Mouse (Mus musculus) forebrain, embryonic 16.5 days (tissue): Measurements from ENCODE around the gene Minpp1. TPM values are rescaled to one million over a fixed set of nuclear protein-coding genes. Genes with fewer than 3 reads are reported as not detected.
"Not testable (repeated sequence)": the region's sequence is repeated elsewhere in the genome, so short reads cannot be mapped to it uniquely, and the experiment has no call there.

ENCODE experiments used
- ATAC-seq: fragments of 200-750 bp; cut with Nextera tagmentation; 2 replicates; pipeline ENCODE4 v1.8.0; 2017; ENCODE audit warnings: mild to moderate bottlenecking, moderate library complexity
- H3K27ac ChIP-seq: fragments of 300-500 bp; sonication (generic); 2 replicates; pipeline ENCODE4 v1.5.1; 2014; ENCODE audit warnings: low read length, control low read depth
- H3K27me3 ChIP-seq: fragments of 300-500 bp; sonication (generic); replicated peaks from 2 replicates; pipeline ENCODE4 v1.6.1; 2014; ENCODE audit warnings: low read length; ENCODE audit not compliant: control insufficient read depth, insufficient read depth
- H3K36me3 ChIP-seq: fragments of 300-500 bp; sonication (generic); 2 replicates; pipeline ENCODE4 v1.6.1; 2014; ENCODE audit not compliant: control insufficient read depth, insufficient read depth
- H3K4me1 ChIP-seq: fragments of 300-500 bp; sonication (generic); replicated peaks from 2 replicates; pipeline ENCODE4 v1.6.1; 2014; ENCODE audit warnings: low read length; ENCODE audit not compliant: control insufficient read depth, insufficient read depth
- H3K4me2 ChIP-seq: fragments of 300-500 bp; sonication (generic); 2 replicates; pipeline ENCODE4 v1.6.1; 2014; ENCODE audit warnings: mild to moderate bottlenecking, low read length, control low read depth
- H3K4me3 ChIP-seq: fragments of 300-500 bp; sonication (generic); replicated peaks from 2 replicates; pipeline ENCODE4 v1.5.1; 2014; ENCODE audit warnings: mild to moderate bottlenecking, low read length, control low read depth
- H3K9ac ChIP-seq: fragments of 300-500 bp; sonication (generic); replicated peaks from 2 replicates; pipeline ENCODE4 v1.6.1; 2014; ENCODE audit warnings: low read depth, low read length, control low read depth
- H3K9me3 ChIP-seq: fragments of 300-500 bp; sonication (generic); 2 replicates; pipeline ENCODE4 v1.6.1; 2016; ENCODE audit warnings: low read length; ENCODE audit not compliant: control insufficient read depth
- WGBS: fragments of 180-500 bp; shearing (Covaris S2); extraction: QIAGEN DNeasy Blood & Tissue Kit; methylation state at CpG from one replicate; pipeline ENCODE4 v1.1.7; 2014; 5-methylcytosine and 5-hydroxymethylcytosine counted together
- polyA plus RNA-seq: library from polyadenylated mRNA; unstranded; fragments of >200 nt; fragmentation: Nextera tagmentation; extraction: Ambion mirVana; gene quantifications from 2 replicates; pipeline ENCODE4 v1.2.1, GENCODE M21; 2015

The Minpp1 gene
- polyA plus RNA-seq, 1 experiment from 2014 or later = 49.5 TPM

DNA sequence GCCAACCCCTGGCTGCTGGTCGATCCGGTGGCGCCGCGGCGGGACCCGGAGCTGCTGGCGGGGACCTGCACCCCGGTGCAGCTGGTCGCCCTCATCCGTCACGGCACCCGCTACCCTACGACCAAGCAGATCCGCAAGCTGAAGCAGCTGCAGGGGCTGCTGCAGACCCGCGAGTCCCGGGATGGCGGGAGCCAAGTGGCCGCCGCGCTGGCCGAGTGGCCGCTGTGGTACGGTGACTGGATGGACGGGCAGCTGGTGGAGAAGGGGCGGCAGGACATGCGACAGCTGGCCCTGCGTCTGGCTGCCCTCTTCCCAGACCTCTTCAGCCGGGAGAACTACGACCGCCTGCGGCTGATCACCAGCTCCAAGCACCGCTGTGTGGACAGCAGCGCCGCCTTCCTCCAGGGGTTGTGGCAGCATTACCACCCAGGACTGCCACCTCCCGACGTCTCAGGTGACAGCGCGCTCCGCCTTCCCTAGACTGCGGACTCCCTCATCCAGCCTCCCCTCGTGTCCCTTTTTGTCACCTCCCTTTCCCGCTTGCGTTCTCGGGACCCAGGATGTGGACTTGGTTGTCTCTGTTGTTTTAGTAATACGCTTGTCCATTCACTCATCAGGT is 646 bp downstream of the Minpp1 start:
- not testable (repeated sequence) for H3K36me3 ChIP-seq, H3K27me3 ChIP-seq, H3K9me3 ChIP-seq
- Histone ChIP-seq H3K9ac (peak overlapping the region; percentile 86), H3K4me2 (peak overlapping the region; percentile 93), H3K4me3 (peak overlapping the region; percentile 91), H3K27ac (peak overlapping the region; percentile 81), H3K4me1 (peaks cover 27% of the 10 kb centered on the region)
- peak; percentile 75 for ATAC-seq
- WGBS = under 1% methylated on average over 47 of the region's 47 CpGs

- Histone ChIP-seq H3K9me3 (no peaks in the 10 kb centered on the region), H3K9ac (no peak overlapping the region), H3K4me3 (no peak overlapping the region), H3K27me3 (no peaks in the 10 kb centered on the region), H3K4me1 (peaks cover 27% of the 10 kb centered on the region), H3K27ac (no peak overlapping the region), H3K36me3 (peaks cover 2% of the 10 kb centered on the region; the same call in 1 of the 2 replicates), H3K4me2 (peak overlapping the region; percentile 93)
- WGBS = 85% methylated on average over 8 of the region's 8 CpGs
- no peak for ATAC-seq
Measured at GRCm38 (mm10) chr19:32487595-32488255, 2.2 kb downstream of the Minpp1 start.

GRCm38 (mm10) chr19:32489166-32489895 is 3.8 kb downstream of the Minpp1 start:
- ATAC-seq = no peak
- no peaks in the 10 kb centered on the region for H3K9me3 ChIP-seq
- H3K4me2 ChIP-seq = no peak overlapping the region
- no peak overlapping the region for H3K27ac ChIP-seq
- H3K4me1 ChIP-seq = peaks cover 27% of the 10 kb centered on the region
- peaks cover 2% of the 10 kb centered on the region; the same call in 1 of the 2 replicates for H3K36me3 ChIP-seq
- H3K27me3 ChIP-seq = no peaks in the 10 kb centered on the region
- 84% methylated on average over 12 of the region's 12 CpGs for WGBS
- H3K4me3 ChIP-seq = no peak overlapping the region
- H3K9ac ChIP-seq = no peak overlapping the region

DNA sequence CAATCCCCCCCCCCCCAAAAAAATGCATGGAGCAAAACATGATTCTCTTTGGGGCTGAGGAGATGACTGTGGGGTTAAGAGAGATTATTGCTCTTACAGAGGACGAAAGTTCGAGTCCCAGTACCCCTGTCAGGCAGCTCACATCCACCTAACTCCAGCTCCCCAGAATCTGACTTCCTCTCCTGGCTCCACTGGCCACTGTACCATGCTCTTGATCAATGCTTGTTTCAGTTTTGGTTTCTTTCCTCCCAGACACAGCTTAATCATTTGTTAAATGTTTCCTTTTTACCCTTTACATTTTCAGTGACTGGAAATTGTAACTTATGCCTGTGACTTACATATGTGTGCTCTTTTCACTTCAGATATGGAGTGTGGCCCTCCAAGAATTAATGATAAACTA is 5.4 kb downstream of the Minpp1 start:
- Histone ChIP-seq H3K4me1 (peaks cover 20% of the 10 kb centered on the region), H3K27ac (no peak overlapping the region), H3K9ac (no peak overlapping the region), H3K9me3 (no peaks in the 10 kb centered on the region), H3K4me3 (no peak overlapping the region), H3K27me3 (no peaks in the 10 kb centered on the region), H3K36me3 (peaks cover 4% of the 10 kb centered on the region; the same call in 1 of the 2 replicates), H3K4me2 (no peak overlapping the region)
- no peak for ATAC-seq
- WGBS = 94% methylated on average over 2 of the region's 2 CpGs

DNA sequence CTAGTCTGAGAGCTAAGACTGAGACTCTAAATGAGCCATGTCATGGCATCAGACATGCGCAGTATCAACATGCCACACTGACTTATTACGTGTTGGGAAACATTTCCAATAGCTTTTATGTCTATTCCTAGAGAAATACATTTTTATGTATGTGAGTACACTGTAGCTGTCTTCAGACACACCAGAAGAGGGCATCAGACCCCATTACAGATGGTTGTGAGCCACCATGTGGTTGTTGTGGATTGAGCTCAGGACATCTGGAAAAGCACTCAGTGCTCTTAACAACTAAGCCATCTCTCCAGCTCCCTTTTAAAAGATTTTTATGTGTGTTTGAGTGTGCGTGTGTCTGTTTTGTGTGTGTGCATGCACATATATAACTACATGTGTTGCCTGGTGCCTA is 6.8 kb downstream of the Minpp1 start:
- Histone ChIP-seq H3K36me3 (peaks cover 4% of the 10 kb centered on the region; the same call in 1 of the 2 replicates), H3K9ac (no peak overlapping the region), H3K4me3 (no peak overlapping the region), H3K27me3 (no peaks in the 10 kb centered on the region), H3K4me2 (no peak overlapping the region), H3K4me1 (peaks cover 11% of the 10 kb centered on the region), H3K9me3 (no peaks in the 10 kb centered on the region), H3K27ac (no peak overlapping the region)
- WGBS = 97% methylated on average over 3 of the region's 3 CpGs
- no peak for ATAC-seq

DNA sequence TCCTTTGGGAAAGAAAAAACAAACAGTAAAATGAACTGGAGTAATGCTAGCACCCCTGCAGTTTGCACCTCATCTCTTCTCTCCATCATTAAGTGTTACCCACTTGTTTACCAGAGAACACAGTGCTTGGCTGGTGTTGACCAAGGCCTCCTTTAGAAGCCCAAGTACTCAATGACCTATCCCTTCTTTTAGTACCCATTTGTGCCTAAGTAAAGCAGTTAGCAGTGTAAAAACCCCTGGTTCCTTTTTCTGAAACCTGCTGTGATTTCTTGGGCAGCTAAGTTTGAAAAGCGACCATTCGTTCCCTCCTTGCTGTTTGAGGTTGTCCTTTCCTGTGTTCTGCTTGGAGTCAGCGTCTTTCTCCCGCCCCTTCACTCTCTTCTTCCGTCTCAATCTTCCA is 7.4 kb downstream of the Minpp1 start:
- Histone ChIP-seq H3K27ac (no peak overlapping the region), H3K4me1 (peaks cover 6% of the 10 kb centered on the region; the same call in 1 of the 2 replicates), H3K9me3 (no peaks in the 10 kb centered on the region), H3K9ac (no peak overlapping the region), H3K36me3 (peaks cover 4% of the 10 kb centered on the region; the same call in 1 of the 2 replicates), H3K4me2 (no peak overlapping the region), H3K27me3 (no peaks in the 10 kb centered on the region), H3K4me3 (no peak overlapping the region)
- no peak for ATAC-seq
- 95% methylated on average over 5 of the region's 5 CpGs for WGBS

DNA sequence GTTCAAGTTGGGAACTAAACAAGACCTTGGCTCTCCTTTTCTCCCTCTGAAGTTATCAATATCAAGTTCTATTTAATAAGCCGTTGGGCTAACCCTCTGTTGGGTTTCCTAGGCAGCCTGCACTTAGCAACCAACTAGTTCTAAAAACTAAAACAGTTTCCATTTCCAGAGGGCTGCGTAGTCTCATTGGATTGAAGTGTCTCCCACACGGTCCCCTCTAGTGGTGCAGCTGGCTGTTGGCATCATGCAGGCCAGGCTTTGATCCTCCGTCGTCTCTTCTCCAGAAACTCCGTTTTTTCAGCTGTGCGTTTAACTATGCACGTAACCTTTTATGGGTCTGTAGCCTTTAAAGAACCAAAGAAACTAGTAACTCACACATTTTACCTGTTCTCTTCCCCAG is 7.9 kb downstream of the Minpp1 start:
- Histone ChIP-seq H3K27me3 (no peaks in the 10 kb centered on the region), H3K9me3 (no peaks in the 10 kb centered on the region), H3K4me2 (no peak overlapping the region), H3K27ac (no peak overlapping the region), H3K9ac (no peak overlapping the region), H3K4me3 (no peak overlapping the region), H3K36me3 (peaks cover 8% of the 10 kb centered on the region), H3K4me1 (0 out of 2 replicates have a peak, but pooled peaks cover 2% of the 10 kb centered on the region)
- no peak for ATAC-seq
- WGBS = 89% methylated on average over 8 of the region's 8 CpGs

DNA sequence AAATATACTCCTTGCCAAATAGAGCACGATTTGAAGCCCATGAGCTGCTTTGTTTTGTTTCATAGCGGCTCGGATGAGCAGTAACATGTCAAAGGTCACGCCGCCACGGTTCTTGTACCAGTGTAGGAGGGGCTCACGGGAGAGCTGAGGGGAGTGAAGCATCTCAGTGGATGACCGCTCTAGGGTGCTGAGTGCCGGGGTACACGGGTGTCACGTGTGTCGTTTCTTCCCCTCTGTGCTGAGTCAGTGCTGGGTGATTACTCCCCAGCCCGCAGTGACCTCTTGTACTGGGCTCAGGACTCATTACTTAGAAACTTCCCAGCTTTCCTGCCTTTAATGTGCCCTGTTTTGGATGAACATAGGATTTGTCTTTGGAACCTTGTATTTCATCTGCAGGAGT is 9.0 kb downstream of the Minpp1 start:
- no peak overlapping the region for H3K4me2 ChIP-seq
- 93% methylated on average over 13 of the region's 13 CpGs for WGBS
- H3K9me3 ChIP-seq = no peaks in the 10 kb centered on the region
- H3K4me3 ChIP-seq = no peak overlapping the region
- no peaks in the 10 kb centered on the region for H3K27me3 ChIP-seq
- H3K36me3 ChIP-seq = peaks cover 11% of the 10 kb centered on the region
- no peak for ATAC-seq
- no peaks in the 10 kb centered on the region for H3K4me1 ChIP-seq
- no peak overlapping the region for H3K9ac ChIP-seq
- H3K27ac ChIP-seq = no peak overlapping the region

DNA sequence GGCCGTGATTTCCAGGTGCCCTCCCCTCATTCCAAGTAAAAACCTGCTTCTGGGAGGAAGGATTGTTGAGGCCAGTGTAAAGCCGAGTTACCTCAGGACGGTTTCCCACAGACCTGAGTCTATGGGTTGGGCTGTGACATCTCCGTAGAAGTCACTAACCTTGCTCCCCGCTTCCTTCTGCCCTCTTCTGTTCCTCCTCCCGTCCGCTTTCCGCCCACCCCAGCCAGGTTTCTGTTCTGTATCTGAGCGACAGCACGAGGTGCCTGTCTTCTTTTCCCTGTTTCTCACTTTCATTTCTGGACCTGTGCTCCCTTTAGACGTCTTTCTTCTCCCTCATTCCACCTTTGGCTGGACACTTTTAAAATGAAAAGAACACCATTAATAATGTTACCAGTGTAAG is 9.5 kb downstream of the Minpp1 start:
- Histone ChIP-seq H3K4me1 (no peaks in the 10 kb centered on the region), H3K4me2 (no peak overlapping the region), H3K9me3 (no peaks in the 10 kb centered on the region), H3K9ac (no peak overlapping the region), H3K36me3 (peaks cover 11% of the 10 kb centered on the region), H3K27ac (no peak overlapping the region), H3K4me3 (no peak overlapping the region), H3K27me3 (no peaks in the 10 kb centered on the region)
- ATAC-seq = no peak
- 88% methylated on average over 11 of the region's 11 CpGs for WGBS
